Mouse (Mus musculus) cerebellum, adult 8-10 months (tissue): Measurements from ENCODE around the gene Fxyd7.

Experiments used
- DNase-seq: peaks from one replicate; pipeline ENCODE4 v3.0.0; 2022

Fxyd7 gene

DNA sequence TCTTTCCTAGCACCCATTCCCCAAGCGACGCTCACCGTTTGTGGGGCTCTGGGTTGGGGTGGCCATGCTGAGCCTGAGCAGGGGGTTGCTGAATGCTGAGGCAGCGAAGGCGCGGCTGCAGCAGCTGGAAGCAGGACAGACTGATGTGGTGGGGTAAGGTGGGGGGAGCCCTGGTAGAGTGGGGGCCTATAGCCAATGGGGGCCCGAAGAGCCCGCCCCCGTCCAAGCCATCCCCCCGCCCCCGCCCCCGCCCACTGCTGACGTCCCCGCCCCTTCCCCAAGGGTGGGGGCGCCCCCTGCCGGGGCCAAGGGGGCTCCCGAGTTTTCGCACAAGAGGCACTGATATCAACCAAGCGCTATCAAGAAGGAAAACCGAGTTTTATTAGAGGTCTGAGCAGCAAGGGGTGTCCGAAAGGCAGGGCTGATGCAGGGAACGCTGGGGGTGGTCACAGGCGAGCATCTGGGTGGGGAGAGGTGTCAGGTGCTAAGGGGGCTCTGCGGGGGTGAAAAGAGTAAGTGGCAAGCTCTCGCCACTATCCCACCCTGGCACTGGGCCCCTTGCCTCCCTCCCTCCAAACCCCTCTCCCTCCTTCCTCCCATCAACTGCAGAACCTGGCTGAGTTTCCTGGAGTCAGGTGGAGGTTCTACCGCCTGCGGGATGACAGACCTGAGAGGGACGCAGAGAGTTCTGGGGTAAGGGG is at the start of gene Fxyd7:
Gene Fxyd7 (minus strand): TSS at position 147 of the 701 bp plus-strand sequence.
- peak; percentile 55 for DNase-seq

DNA sequence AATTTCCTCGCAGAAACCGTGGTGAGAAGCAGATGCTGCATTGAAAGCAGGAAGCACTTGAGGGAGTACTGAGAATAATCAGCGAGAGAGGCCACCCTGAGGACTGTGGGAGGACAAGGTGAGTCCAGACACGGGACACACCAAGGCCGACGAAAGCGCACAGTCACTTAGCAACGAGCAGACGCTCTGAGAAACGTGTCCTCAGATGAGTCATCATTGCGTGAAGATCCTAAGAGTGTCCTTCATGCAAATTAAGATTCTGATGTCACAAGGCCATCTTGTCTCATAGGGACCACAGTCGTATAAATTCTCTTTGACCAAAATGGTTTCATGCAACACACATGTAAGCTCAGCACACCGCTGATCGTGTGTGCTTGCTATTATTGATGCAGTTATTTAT is 49.5 kb upstream of the Fxyd7 start:
- no peak for DNase-seq

DNA sequence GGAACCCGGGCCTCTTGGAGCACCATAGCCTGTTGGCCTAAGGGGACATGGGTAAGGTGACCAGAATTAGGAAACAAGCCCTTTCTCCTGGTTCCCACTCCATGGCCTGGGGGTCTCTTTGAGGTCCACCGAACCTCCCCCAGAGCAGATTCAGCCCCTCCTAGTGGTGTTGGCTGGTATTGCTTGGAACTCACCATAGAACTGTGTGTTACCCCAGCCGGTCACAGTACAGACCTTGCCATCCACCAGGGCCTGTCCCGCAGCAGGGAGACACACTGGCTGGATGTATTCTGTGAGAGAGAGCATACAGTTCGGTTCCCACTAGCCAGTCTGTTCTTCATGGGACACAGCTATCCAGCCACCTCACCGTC is 48.3 kb upstream of the Fxyd7 start:
- no peak for DNase-seq

GRCm38 (mm10) chr7:31098697-31099611 is 47.7 kb upstream of the Fxyd7 start:
- no peak for DNase-seq

DNA sequence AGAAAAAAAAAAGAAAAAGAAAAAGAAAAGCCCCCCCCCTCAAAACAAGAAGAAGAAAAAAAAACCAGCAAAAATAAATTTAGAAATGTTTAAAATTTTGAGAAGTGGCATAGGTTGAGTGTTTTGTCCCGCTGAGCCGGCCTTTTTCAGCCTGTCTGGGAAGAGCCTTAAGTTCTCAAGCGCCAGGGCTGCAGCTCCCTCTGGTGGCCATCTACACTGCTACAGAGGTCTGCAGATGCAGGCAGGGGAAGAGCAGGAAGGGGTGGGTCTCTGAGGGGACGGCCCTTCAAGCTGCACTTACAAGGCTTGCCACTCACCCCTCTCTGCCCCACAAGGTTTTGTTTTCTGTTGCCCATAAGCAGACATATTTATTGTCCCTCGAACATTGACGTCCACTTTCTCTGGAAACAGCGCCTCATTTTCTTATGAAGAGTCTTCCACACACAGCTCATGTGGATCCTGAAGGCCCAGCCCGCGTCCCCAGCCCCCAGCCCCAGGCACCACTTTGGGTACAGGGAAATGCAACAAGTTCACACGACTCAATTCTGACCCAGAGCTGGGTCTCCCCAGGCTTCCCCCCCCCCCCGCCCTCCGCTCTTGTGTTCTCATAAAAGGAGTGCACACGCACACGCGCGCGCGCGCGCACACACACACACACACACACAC is 46.4 kb upstream of the Fxyd7 start:
- DNase-seq: peak; percentile 87

DNA sequence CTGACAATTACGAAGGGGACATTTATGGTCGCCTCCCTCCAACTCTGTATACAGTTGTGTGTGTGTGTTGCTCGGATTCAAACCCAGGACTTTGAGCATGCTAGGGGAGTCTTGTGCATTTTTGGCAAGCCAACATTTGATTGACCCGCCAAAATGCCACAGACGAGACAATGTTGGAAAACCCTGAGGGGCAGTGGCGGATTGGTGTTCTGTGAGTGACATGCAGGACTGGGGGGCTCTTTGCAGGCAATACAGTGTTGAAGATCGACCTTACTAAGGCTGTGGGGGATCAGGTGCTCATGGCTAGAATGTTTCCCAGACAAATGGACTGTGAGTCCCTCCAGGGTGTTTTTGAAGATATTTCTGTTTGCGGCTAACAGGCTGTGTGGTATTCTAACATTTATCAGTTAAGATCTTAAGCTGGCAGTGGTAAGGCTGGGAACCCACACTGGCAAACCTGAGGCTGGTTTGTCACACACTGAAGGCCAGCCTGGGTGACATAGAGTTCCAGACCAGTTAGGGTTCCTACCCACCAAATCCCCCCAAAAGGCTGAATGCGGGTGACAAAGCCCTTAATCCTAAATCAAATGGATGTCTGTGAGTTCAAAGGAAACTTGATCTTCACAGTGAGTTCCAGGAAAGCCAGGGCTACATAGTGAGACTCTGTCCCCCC is 45.8 kb upstream of the Fxyd7 start:
- DNase-seq: no peak

- no peak for DNase-seq
Measured at GRCm38 (mm10) chr7:31094774-31095501, 43.7 kb upstream of the Fxyd7 start.

DNA sequence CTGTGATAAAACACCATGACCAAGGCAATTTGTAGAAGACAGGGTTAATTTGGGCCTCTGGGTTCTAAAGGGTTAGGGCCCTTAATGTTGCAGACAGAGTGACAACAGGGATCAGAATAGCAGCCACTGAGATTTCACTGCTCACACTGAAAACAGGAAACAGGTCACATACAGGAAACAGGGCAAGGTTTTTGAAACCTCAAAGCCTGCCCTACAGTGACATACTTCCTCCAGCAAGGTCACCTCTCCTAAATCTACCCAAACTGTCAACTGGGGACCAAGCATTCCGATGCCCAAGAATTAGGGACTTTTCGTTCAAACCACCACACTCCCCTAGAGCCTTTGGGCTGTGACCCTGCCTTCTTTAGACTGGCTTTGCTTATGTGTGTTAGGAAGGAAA is 38.5 kb upstream of the Fxyd7 start:
- no peak for DNase-seq

DNA sequence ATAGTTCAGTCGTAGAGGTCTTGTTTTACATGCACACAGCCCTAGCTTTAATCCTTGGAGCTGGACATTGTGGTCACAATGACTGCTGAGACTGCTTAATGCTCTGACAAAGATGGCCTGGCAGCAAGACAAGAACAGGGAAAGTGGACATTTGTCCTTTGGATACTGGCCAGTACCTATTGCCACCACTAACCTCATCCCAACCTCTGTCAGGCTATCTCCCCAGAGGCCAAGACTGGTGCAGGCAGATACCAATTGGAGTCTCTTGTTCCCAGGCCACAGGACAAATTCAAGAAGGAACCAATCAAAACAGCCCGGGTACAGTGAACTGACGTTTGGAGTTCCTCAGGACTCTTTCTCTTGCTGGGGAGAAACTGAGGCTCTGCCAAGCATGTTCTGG is 36.9 kb upstream of the Fxyd7 start:
- DNase-seq: no peak

- no peak for DNase-seq
Measured at GRCm38 (mm10) chr7:31087262-31087661, 36.0 kb upstream of the Fxyd7 start.

DNA sequence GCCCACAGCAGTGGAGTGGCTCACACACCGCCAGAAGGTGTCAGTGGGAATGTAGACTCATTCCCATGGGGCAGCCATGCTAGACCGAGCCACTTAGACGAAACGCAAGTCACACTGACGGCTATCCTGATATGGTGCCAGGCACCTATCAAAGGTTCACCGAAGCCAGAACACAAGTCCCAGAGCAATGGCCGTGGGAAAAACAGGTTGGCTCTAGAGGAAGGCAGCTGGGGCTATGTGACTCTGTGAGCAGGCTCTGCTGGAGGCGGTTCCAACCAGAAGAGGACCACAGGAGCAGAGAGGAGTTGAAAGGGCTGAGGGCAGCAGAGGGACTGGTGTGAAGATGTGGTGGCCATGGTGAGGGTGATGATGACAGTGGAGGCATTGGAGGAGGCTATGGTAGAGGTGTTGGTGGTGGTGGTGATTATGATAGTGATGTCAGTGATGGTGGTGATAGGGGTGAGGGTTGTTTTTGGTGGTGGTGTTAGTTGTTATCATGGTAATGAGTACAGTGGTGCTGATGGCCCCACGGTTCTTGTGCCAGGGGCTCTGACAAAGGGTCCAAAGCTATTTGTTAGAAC is 35.0 kb upstream of the Fxyd7 start:
- DNase-seq: no peak

- no peak for DNase-seq
Measured at GRCm38 (mm10) chr7:31085171-31085570, 33.9 kb upstream of the Fxyd7 start.

DNA sequence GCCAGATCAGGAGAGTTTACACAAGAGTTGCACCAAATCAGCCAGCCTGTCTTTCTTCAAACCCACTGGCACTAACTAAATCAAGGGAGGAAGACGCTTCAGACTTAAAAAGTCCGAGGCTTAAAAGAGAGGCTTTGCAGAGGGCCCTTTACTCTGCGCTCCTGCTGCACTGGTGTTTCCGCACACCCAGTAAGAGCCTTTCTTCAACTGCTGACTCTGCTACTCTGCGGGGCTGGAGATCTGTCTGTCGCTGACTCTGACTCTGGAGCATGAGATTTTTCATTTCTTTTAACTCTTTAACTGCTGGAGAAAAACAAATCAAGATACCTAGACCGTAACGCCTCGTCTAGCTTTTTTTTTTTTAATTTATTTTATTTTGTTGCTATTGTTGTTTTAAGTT is 32.9 kb upstream of the Fxyd7 start:
- no peak for DNase-seq

DNA sequence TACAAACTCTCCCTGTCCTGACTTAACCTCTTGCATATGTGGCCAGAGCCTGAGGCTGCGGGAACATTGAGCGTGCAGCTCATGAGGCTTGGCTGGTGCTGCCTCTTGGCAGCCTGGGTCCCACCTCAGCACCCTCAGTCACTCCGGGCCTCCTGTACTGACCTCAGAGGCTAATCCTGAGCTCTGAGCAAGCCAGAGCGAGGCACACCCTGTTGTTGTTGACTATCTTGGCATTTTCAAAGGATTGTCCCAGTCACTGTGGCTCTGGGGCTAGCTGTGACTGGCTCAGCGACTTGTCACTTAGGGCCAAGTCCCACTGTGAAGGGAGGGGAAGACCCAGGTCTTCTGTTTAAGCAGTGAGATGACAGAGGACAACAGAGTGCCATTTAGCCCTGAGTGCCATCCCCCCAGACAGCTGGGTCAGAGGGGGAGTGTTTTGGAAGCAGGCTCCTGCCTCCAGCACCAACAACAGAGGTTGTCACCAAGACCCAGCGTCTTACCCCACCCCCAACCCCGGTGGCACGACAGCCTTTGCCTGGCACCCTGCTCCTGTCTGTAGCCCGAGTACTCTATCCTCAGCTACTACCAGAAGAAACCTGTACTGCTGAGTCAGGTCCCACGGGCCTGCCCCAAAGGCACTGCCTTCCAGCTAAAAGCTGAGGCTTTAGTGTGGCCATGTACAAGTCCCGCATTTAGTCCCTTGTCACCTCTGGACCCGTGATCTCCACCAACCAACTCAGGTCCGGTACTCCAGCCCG is 31.7 kb upstream of the Fxyd7 start:
- DNase-seq: peak; percentile 47

DNA sequence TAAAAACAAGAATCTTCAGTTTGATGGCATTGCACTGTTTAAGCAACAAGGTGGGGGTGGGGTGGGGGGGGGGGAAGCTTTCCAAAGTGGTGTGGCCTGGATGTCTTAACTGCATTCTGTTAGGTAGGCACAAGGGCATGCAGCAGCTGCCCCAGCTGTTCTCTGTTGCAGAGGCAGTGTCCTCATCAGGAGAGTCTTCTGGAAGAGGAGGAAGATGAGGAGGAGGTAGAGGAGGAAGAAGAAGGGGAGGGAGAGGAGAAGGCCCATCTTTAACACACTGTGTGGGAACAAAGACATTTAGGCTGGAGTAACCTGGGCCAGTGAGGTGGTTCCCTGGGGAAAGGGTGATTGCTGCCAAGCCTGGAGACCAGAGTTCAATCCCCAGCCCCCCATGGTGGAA is 30.8 kb upstream of the Fxyd7 start:
- no peak for DNase-seq

DNA sequence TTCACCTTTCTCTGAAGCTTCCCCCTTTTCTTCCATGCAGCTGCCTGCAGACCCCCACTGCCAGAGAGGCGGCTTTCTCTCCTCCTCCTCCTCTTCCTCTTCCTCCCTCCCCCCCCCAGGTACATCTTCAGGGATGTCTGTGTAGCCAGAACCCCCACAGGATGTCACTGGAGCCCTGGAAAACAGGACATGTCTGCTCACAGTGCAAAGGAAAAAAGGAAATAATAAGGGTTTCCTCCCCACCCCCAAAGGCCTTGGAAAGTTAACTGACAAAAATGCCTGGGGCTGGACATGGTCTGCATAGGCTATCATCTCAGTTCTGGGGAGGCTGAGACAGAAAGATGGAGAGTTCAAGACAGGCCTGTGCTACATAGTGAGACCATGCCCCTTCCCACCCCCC is 29.8 kb upstream of the Fxyd7 start:
- DNase-seq: no peak

DNA sequence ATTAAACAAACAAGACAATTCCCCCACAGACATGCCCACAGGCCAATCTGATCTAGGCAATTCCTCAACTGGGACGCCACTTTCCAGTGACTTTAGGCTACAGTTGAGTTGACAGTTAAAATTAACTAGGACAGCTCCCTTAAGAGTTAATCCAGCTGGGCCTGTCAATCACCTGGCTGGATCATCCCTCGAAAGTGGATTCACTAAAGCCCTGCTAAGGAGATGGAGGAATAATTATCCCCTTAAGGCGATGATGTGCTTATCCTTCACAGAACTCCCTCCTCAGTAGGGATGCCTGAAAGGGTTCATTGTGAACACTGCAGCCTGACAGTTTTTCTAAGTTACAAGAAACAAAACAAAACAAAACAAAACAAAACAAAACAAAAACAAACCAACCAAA is 29.3 kb upstream of the Fxyd7 start:
- DNase-seq: no peak

DNA sequence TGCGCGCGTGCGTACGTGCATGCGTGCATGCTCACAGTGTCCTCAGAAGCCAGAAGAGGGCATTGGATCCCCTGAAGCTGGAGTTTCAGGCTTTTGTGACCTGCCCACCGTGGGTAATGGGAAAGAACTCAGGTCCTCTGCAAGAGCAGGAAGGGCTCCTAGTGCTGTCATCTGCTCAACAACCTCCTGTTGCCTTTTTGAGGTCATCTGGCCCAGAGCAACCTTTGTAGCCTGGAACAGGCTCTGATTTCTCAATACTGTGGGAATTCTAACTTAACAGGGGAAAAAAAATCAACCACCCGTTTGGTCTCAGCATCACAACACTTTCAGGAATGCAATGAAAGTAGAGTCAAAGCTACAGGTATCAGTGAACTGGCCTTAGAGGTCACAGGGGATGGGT is 28.4 kb upstream of the Fxyd7 start:
- DNase-seq: no peak

GRCm38 (mm10) chr7:31077885-31078445 is 26.7 kb upstream of the Fxyd7 start:
- DNase-seq: no peak

- DNase-seq: no peak
Measured at GRCm38 (mm10) chr7:31077470-31077869, 26.2 kb upstream of the Fxyd7 start.

- no peak for DNase-seq
Measured at GRCm38 (mm10) chr7:31076492-31076891, 25.2 kb upstream of the Fxyd7 start, which contains the start of gene Fxyd3. Fxyd3 (minus strand) TSS chr7:31076704.
